Mouse (Mus musculus): ENCODE measurements around the gene Lrrc59. TPM values are rescaled to one million over a fixed set of nuclear protein-coding genes. Genes with fewer than 3 reads are reported as not detected.

Lrrc59 gene
- polyA plus RNA-seq, 1 experiment from 2014 or later: 169 TPM

DNA sequence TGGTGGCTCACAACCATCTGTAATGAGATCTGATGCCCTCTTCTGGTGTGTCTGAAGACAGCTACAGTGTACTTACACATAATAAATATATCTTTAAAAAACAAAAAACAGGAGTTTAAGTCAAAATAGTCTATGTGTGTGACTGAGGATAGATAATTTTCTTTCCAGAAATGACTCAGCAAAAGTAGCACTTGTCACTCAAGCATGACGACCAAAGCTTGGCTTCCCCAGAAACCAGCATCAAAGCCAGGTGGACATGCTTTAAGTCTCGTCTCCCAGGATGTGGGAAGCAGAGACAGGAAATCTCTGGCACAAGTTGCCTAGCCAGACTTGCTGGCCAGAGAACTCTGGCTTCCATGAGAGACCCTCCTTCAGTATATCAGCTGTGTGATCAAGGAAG is 7.4 kb upstream of the Lrrc59 start:
- Histone ChIP-seq H3K4me1 (replicated peaks; ENCODE audit: control insufficient read depth, insufficient read depth, low read length) (no peaks in the 10 kb centered on the region), H3K4me2 (replicated peaks; ENCODE audit: low read depth, low read length) (no peak overlapping the region), H3K27ac (ENCODE audit: low read depth, low read length) (no peak overlapping the region), H3K27me3 (ENCODE audit: control insufficient read depth, insufficient read depth, low read length) (no peaks in the 10 kb centered on the region), H3K9me3 (ENCODE audit: control insufficient read depth, low read length) (no peaks in the 10 kb centered on the region), H3K36me3 (ENCODE audit: control insufficient read depth, insufficient read depth, low read length) (no peaks in the 10 kb centered on the region), H3K9ac (ENCODE audit: low read depth, low read length) (no peak overlapping the region), H3K4me3 (ENCODE audit: low read depth, low read length) (no peak overlapping the region)
- no peak for DNase-seq (ENCODE audit: low spot score)
- ATAC-seq (ENCODE audit: low FRiP score): no peak
- WGBS: 74% methylated on average over 2 of the region's 2 CpGs

DNA sequence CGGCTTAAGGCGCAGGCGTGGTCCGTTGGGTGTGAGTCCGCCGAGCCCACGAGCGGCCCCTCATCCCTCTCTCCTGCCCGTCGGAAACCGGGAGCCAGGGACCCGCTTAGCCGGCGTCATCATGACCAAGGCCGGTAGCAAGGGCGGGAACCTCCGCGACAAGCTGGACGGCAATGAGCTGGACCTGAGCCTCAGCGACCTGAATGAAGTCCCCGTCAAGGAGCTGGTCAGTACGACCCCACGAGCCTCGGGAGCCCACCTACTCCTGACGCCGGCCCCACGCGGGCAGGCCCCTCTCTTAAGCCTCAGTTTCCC is 274 bp downstream of the Lrrc59 start:
- Histone ChIP-seq H3K9ac (ENCODE audit: low read depth, low read length) (peak overlapping the region; percentile 71), H3K4me3 (ENCODE audit: low read depth, low read length) (peak overlapping the region; percentile 99), H3K9me3 (ENCODE audit: control insufficient read depth, low read length) (no peaks in the 10 kb centered on the region), H3K27ac (ENCODE audit: low read depth, low read length) (0 out of 2 replicates have a peak overlapping the region, but pooled peaks have one; percentile 17), H3K27me3 (ENCODE audit: control insufficient read depth, insufficient read depth, low read length) (no peaks in the 10 kb centered on the region), H3K36me3 (ENCODE audit: control insufficient read depth, insufficient read depth, low read length) (peaks cover 8% of the 10 kb centered on the region), H3K4me2 (replicated peaks; ENCODE audit: low read depth, low read length) (peak overlapping the region; percentile 89), H3K4me1 (replicated peaks; ENCODE audit: control insufficient read depth, insufficient read depth, low read length) (peaks cover 7% of the 10 kb centered on the region; the same call in 1 of the 2 replicates)
- DNase-seq (ENCODE audit: low spot score): no peak
- WGBS: 0% methylated on average over 28 of the region's 28 CpGs
- peak; percentile 72 for ATAC-seq (ENCODE audit: low FRiP score)

DNA sequence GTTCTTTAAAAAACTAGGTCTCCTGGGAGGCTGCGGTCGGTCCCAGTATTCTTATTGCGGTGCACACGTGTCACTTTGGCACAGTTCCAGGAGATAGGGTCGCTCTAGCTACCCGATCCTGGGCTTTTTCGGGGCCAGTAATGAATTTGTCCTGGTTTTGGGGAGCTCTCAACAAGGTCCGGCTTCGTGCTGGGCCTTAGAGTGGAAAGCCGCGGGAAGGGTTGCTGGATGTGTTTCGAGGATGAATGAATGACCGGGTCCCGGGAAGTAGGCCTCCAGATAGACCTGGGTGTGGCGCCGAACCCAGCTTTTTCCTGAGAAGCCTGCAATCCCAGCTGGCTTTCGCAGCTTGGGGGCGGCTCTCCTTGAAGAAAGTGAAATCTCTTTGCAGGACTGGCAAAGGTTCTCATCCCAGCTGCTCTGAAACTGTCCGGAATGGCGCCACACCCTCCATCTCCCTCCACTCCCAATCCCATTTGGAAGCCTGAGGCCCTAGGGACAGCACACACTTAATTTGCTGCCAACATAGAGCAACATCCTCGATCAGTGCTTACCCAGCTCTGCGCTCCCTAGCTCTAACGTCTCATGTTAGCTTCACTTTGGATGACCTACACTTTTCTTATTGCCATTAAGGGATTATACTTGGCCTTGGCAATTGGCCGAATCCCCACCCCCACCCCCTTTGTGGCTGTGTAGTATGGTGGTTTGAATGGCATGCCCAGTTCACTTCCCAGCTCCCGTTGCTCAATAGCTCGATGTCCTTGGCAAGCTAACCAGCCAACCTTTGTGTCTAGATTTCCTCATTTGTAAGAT is 838 bp downstream of the Lrrc59 start:
- H3K9ac ChIP-seq (ENCODE audit: low read depth, low read length): peak overlapping the region; percentile 71
- H3K4me1 ChIP-seq (replicated peaks; ENCODE audit: control insufficient read depth, insufficient read depth, low read length): peaks cover 7% of the 10 kb centered on the region; the same call in 1 of the 2 replicates
- H3K27me3 ChIP-seq (ENCODE audit: control insufficient read depth, insufficient read depth, low read length): no peaks in the 10 kb centered on the region
- WGBS: 15% methylated on average over 26 of the region's 26 CpGs
- H3K27ac ChIP-seq (ENCODE audit: low read depth, low read length): 0 out of 2 replicates have a peak overlapping the region, but pooled peaks have one; percentile 17
- H3K4me3 ChIP-seq (ENCODE audit: low read depth, low read length): peak overlapping the region; percentile 99
- no peak for DNase-seq (ENCODE audit: low spot score)
- peaks cover 13% of the 10 kb centered on the region for H3K36me3 ChIP-seq (ENCODE audit: control insufficient read depth, insufficient read depth, low read length)
- peak; percentile 14; the same call in 1 of the 2 replicates for ATAC-seq (ENCODE audit: low FRiP score)
- H3K4me2 ChIP-seq (replicated peaks; ENCODE audit: low read depth, low read length): peak overlapping the region; percentile 89
- no peaks in the 10 kb centered on the region for H3K9me3 ChIP-seq (ENCODE audit: control insufficient read depth, low read length)

DNA sequence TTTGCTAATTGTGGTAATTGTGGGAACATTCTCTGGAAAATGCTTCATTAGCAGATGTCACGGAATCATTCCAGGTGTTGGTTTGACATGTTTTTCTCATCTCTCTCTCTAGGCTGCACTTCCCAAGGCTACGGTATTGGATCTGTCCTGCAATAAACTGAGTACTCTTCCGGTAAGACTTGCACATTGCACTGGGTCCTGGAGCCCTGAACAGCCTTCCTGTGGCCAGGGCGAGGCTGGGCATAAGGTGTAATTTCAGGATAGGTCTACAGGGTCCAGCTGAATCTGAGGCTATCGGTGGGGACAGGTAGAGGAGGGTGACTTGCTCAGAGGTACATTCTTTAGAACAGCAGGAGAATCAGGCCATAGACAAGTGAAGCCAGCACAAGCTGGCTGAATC is 2.4 kb downstream of the Lrrc59 start:
- DNase-seq (ENCODE audit: low spot score) (no peak), ATAC-seq (ENCODE audit: low FRiP score) (no peak)
- no peak overlapping the region for H3K27ac ChIP-seq (ENCODE audit: low read depth, low read length)
- H3K27me3 ChIP-seq (ENCODE audit: control insufficient read depth, insufficient read depth, low read length): no peaks in the 10 kb centered on the region
- no peak overlapping the region for H3K9ac ChIP-seq (ENCODE audit: low read depth, low read length)
- no peak overlapping the region for H3K4me3 ChIP-seq (ENCODE audit: low read depth, low read length)
- 94% methylated on average over 5 of the region's 5 CpGs for WGBS
- peaks cover 7% of the 10 kb centered on the region; the same call in 1 of the 2 replicates for H3K4me1 ChIP-seq (replicated peaks; ENCODE audit: control insufficient read depth, insufficient read depth, low read length)
- H3K9me3 ChIP-seq (ENCODE audit: control insufficient read depth, low read length): no peaks in the 10 kb centered on the region
- H3K36me3 ChIP-seq (ENCODE audit: control insufficient read depth, insufficient read depth, low read length): peaks cover 16% of the 10 kb centered on the region
- H3K4me2 ChIP-seq (replicated peaks; ENCODE audit: low read depth, low read length): no peak overlapping the region

DNA sequence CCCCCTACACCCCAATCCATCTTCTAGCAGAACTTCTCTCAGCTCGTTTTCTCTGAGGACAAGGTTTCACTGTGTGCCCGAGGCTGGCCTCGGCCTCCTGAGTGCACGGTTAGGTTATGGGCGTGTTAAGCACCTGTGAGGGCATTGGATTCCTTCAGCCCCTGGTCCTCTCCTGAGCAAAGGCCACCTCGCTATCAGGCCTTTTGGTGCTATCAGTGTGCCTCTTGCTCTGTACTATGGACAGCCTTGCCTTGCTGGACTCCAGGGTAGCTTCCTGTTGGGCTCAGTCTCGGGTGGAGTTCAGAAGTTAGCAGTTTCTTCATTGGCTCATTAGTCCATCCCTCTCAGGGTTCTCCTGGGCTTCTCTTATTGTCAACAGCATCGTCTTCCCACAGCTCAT is 3.4 kb downstream of the Lrrc59 start:
- H3K4me3 ChIP-seq (ENCODE audit: low read depth, low read length): no peak overlapping the region
- H3K27ac ChIP-seq (ENCODE audit: low read depth, low read length): no peak overlapping the region
- no peak overlapping the region for H3K4me2 ChIP-seq (replicated peaks; ENCODE audit: low read depth, low read length)
- no peaks in the 10 kb centered on the region for H3K27me3 ChIP-seq (ENCODE audit: control insufficient read depth, insufficient read depth, low read length)
- ATAC-seq (ENCODE audit: low FRiP score): no peak
- no peak overlapping the region for H3K9ac ChIP-seq (ENCODE audit: low read depth, low read length)
- H3K4me1 ChIP-seq (replicated peaks; ENCODE audit: control insufficient read depth, insufficient read depth, low read length): peaks cover 7% of the 10 kb centered on the region; the same call in 1 of the 2 replicates
- DNase-seq (ENCODE audit: low spot score): no peak
- 89% methylated on average over 8 of the region's 8 CpGs for WGBS
- H3K9me3 ChIP-seq (ENCODE audit: control insufficient read depth, low read length): no peaks in the 10 kb centered on the region
- H3K36me3 ChIP-seq (ENCODE audit: control insufficient read depth, insufficient read depth, low read length): peaks cover 20% of the 10 kb centered on the region

DNA sequence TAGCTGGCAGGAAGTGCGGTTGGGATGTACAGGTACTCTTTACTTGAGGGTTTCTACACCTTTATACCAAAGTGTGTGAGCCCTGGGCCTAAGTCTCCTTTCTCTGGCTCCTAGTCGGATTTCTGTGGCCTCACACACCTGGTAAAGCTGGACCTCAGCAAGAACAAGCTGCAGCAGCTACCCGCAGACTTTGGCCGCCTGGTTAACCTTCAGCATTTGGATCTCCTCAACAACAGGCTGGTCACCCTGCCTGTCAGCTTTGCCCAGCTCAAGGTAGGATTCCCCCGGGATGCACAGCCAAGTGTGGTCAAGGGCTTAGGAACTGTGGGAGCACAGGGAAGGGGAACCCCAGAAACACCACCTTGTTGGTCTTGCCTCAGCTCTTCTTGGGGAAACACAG is 4.9 kb downstream of the Lrrc59 start:
- Histone ChIP-seq H3K36me3 (ENCODE audit: control insufficient read depth, insufficient read depth, low read length) (peaks cover 26% of the 10 kb centered on the region), H3K9me3 (ENCODE audit: control insufficient read depth, low read length) (no peaks in the 10 kb centered on the region), H3K4me2 (replicated peaks; ENCODE audit: low read depth, low read length) (no peak overlapping the region), H3K4me3 (ENCODE audit: low read depth, low read length) (no peak overlapping the region), H3K4me1 (replicated peaks; ENCODE audit: control insufficient read depth, insufficient read depth, low read length) (peaks cover 7% of the 10 kb centered on the region; the same call in 1 of the 2 replicates), H3K9ac (ENCODE audit: low read depth, low read length) (no peak overlapping the region), H3K27ac (ENCODE audit: low read depth, low read length) (no peak overlapping the region), H3K27me3 (ENCODE audit: control insufficient read depth, insufficient read depth, low read length) (no peaks in the 10 kb centered on the region)
- ATAC-seq (ENCODE audit: low FRiP score) (no peak), DNase-seq (ENCODE audit: low spot score) (no peak)
- WGBS: 89% methylated on average over 5 of the region's 5 CpGs

DNA sequence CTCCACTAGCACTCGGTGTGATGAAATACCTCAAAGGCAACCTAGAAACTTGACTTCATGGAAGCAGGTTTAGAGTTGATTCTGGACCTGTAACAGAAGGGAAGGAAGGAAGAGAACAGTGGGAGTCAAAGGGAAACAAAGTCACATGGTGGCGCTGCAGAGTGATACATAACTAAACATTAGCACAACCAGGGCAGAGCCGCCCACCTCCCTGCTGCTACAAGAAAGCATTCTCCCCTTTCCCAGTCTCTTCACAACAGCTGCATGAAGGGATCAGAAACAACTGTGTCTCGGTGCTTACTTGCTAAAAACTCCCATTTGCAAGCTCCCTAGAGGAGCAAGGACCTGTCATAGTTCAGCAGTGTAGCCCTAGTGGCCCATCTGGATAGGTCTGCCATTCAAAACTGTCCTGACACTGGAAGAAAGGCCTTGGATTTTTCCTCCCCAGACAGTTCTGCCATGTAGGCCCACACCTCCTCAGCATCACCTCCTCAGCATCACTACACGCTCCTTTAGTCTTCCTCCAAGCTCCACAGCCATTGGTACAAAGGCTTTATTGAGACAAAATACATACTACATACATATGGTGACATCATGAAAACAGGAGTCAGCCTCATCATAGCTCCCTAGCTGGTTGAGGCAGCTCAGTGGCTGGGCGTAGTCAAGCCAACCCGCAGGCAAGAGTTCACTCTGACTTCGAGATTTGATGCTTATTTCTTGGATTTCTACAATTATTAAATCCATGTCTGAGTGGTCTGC is 15.1 kb downstream of the Lrrc59 start:
- Histone ChIP-seq H3K27me3 (ENCODE audit: control insufficient read depth, insufficient read depth, low read length) (no peaks in the 10 kb centered on the region), H3K9ac (ENCODE audit: low read depth, low read length) (no peak overlapping the region), H3K9me3 (ENCODE audit: control insufficient read depth, low read length) (no peaks in the 10 kb centered on the region), H3K4me3 (ENCODE audit: low read depth, low read length) (no peak overlapping the region), H3K4me2 (replicated peaks; ENCODE audit: low read depth, low read length) (no peak overlapping the region), H3K27ac (ENCODE audit: low read depth, low read length) (no peak overlapping the region), H3K4me1 (replicated peaks; ENCODE audit: control insufficient read depth, insufficient read depth, low read length) (no peaks in the 10 kb centered on the region), H3K36me3 (ENCODE audit: control insufficient read depth, insufficient read depth, low read length) (peaks cover 19% of the 10 kb centered on the region)
- ATAC-seq (ENCODE audit: low FRiP score) (no peak), DNase-seq (ENCODE audit: low spot score) (no peak)
- 90% methylated on average over 8 of the region's 8 CpGs for WGBS

DNA sequence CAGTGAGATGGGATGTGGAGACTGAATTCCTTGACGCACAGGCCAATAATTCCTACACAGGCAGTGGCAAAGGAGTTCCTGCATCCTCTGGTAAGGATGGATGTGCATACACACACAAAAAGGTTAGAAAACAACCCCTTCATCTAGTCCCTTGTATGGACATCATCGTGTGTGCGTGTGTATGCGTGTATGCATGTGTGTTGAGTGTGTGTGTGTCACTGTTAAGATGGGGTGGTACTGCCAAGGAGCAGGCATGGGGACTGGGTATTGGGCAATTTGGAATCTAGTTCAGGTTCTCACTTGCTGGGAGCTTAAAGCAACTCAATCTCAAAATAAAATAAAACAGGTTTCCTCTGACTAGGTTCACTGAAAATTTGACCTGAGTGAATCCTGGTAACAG is 16.9 kb downstream of the Lrrc59 start:
- Histone ChIP-seq H3K4me3 (ENCODE audit: low read depth, low read length) (no peak overlapping the region), H3K4me1 (replicated peaks; ENCODE audit: control insufficient read depth, insufficient read depth, low read length) (no peaks in the 10 kb centered on the region), H3K36me3 (ENCODE audit: control insufficient read depth, insufficient read depth, low read length) (peaks cover 16% of the 10 kb centered on the region; the same call in 1 of the 2 replicates), H3K27me3 (ENCODE audit: control insufficient read depth, insufficient read depth, low read length) (no peaks in the 10 kb centered on the region), H3K27ac (ENCODE audit: low read depth, low read length) (no peak overlapping the region), H3K4me2 (replicated peaks; ENCODE audit: low read depth, low read length) (no peak overlapping the region), H3K9ac (ENCODE audit: low read depth, low read length) (no peak overlapping the region), H3K9me3 (ENCODE audit: control insufficient read depth, low read length) (no peaks in the 10 kb centered on the region)
- ATAC-seq (ENCODE audit: low FRiP score) (no peak), DNase-seq (ENCODE audit: low spot score) (no peak)
- 99% methylated on average over 4 of the region's 4 CpGs for WGBS

Measured in hindbrain, embryonic 11.5 days (tissue).